Mouse (Mus musculus): ENCODE results near the gene Atp6v0c. TPM values are rescaled to one million over a fixed set of nuclear protein-coding genes. Genes with fewer than 3 reads are reported as not detected.

The Atp6v0c gene
- polyA plus RNA-seq, 1 experiment from 2014 or later, result 574 TPM

DNA sequence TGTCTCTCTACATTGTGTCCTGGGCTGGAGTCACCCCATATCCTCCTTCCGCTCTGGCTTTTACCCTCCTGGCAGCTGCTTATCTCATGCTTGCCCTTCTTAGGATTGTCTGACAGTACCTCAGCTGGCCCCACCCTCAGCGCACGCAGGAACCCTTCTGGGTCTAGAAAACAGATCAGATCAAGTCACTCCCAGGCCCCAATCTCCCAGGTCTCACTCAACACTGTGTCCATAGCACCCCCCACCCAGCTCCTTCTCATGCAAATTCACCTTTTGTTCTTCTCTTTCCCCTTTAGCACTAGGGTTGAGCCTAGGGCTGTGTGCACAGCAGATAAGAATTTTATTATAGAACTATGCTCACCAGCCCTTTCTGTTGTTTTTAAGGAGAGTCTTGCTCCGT lies 33.6 kb upstream of the Atp6v0c start:
- 38% methylated on average over 4 of the region's 4 CpGs for WGBS
- H3K4me2 ChIP-seq (ENCODE audit: low read depth), result no peak overlapping the region
- H3K9ac ChIP-seq (ENCODE audit: low read length), result no peak overlapping the region; the same call in 1 of the 2 replicates
- no peak overlapping the region for H3K4me3 ChIP-seq (ENCODE audit: low read depth, low read length)
- peaks cover 23% of the 10 kb centered on the region for H3K4me1 ChIP-seq (ENCODE audit: control insufficient read depth, insufficient read depth, low read length)
- ATAC-seq (ENCODE audit: insufficient read depth, low FRiP score, low TSS enrichment) (no peak), DNase-seq (ENCODE audit: low spot score) (no peak)
- no peaks in the 10 kb centered on the region for H3K9me3 ChIP-seq (ENCODE audit: control insufficient read depth, low read length)
- H3K27ac ChIP-seq (ENCODE audit: low read depth, low read length), result no peak overlapping the region
- H3K36me3 ChIP-seq (ENCODE audit: control insufficient read depth, insufficient read depth, low read length), result no peaks in the 10 kb centered on the region
- H3K27me3 ChIP-seq (ENCODE audit: control insufficient read depth, insufficient read depth, low read length), result peaks cover 17% of the 10 kb centered on the region

DNA sequence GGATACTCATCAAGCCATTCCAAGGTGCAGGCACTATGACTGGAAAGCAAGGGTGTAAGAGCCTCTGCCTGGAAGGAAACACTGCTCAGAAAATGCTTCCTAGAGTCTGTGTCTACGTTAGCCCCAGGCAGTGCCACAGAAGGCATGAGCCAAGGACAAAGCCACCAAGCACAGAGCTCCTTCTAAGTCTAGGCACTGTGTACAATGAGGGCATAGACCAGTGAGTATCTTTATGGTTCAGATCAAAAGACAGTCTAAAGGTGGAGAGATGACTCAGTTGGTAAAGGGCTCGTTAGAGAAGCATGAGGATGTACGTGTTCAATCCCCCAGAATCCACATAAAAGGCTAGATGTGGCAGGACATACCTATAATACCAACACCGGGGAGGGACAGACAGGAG lies 31.6 kb upstream of the Atp6v0c start:
- Histone ChIP-seq H3K27ac (ENCODE audit: low read depth, low read length) (no peak overlapping the region), H3K4me1 (ENCODE audit: control insufficient read depth, insufficient read depth, low read length) (peaks cover 5% of the 10 kb centered on the region; the same call in 1 of the 2 replicates), H3K9ac (ENCODE audit: low read length) (no peak overlapping the region), H3K4me2 (ENCODE audit: low read depth) (no peak overlapping the region), H3K9me3 (ENCODE audit: control insufficient read depth, low read length) (no peaks in the 10 kb centered on the region), H3K36me3 (ENCODE audit: control insufficient read depth, insufficient read depth, low read length) (no peaks in the 10 kb centered on the region), H3K4me3 (ENCODE audit: low read depth, low read length) (no peak overlapping the region), H3K27me3 (ENCODE audit: control insufficient read depth, insufficient read depth, low read length) (peaks cover 2% of the 10 kb centered on the region; the same call in 1 of the 2 replicates)
- DNase-seq (ENCODE audit: low spot score) (no peak), ATAC-seq (ENCODE audit: insufficient read depth, low FRiP score, low TSS enrichment) (no peak)
- WGBS, result 81% methylated on average over 4 of the region's 4 CpGs

GRCm38 (mm10) chr17:24199741-24200140 lies 30.2 kb upstream of the Atp6v0c start:
- no peak overlapping the region for H3K27ac ChIP-seq (ENCODE audit: low read depth, low read length)
- no peak for ATAC-seq (ENCODE audit: insufficient read depth, low FRiP score, low TSS enrichment)
- no peaks in the 10 kb centered on the region for H3K9me3 ChIP-seq (ENCODE audit: control insufficient read depth, low read length)
- WGBS, result 75% methylated on average over 4 of the region's 4 CpGs
- H3K4me3 ChIP-seq (ENCODE audit: low read depth, low read length), result no peak overlapping the region
- H3K9ac ChIP-seq (ENCODE audit: low read length), result no peak overlapping the region
- no peak overlapping the region for H3K4me2 ChIP-seq (ENCODE audit: low read depth)
- H3K27me3 ChIP-seq (ENCODE audit: control insufficient read depth, insufficient read depth, low read length), result no peaks in the 10 kb centered on the region
- H3K36me3 ChIP-seq (ENCODE audit: control insufficient read depth, insufficient read depth, low read length), result no peaks in the 10 kb centered on the region
- no peak for DNase-seq (ENCODE audit: low spot score)
- peaks cover 1% of the 10 kb centered on the region; the same call in 1 of the 2 replicates for H3K4me1 ChIP-seq (ENCODE audit: control insufficient read depth, insufficient read depth, low read length)

- ATAC-seq (ENCODE audit: insufficient read depth, low FRiP score, low TSS enrichment), result no peak
- Histone ChIP-seq H3K27ac (ENCODE audit: low read depth, low read length) (no peak overlapping the region), H3K9ac (ENCODE audit: low read length) (no peak overlapping the region; the same call in 1 of the 2 replicates), H3K4me2 (ENCODE audit: low read depth) (no peak overlapping the region), H3K4me3 (ENCODE audit: low read depth, low read length) (no peak overlapping the region), H3K4me1 (ENCODE audit: control insufficient read depth, insufficient read depth, low read length) (no peaks in the 10 kb centered on the region), H3K9me3 (ENCODE audit: control insufficient read depth, low read length) (no peaks in the 10 kb centered on the region), H3K27me3 (ENCODE audit: control insufficient read depth, insufficient read depth, low read length) (no peaks in the 10 kb centered on the region), H3K36me3 (ENCODE audit: control insufficient read depth, insufficient read depth, low read length) (no peaks in the 10 kb centered on the region)
- 87% methylated on average over 4 of the region's 4 CpGs for WGBS
- DNase-seq (ENCODE audit: low spot score), result no peak
These were observed 29.8 kb upstream of the Atp6v0c start for GRCm38 (mm10) chr17:24199252-24199651.

GRCm38 (mm10) chr17:24197032-24197824 lies 27.7 kb upstream of the Atp6v0c start:
- no peaks in the 10 kb centered on the region for H3K9me3 ChIP-seq (ENCODE audit: control insufficient read depth, low read length)
- H3K4me3 ChIP-seq (ENCODE audit: low read depth, low read length), result no peak overlapping the region
- no peak overlapping the region for H3K9ac ChIP-seq (ENCODE audit: low read length)
- no peak overlapping the region for H3K27ac ChIP-seq (ENCODE audit: low read depth, low read length)
- ATAC-seq (ENCODE audit: insufficient read depth, low FRiP score, low TSS enrichment) (no peak), DNase-seq (ENCODE audit: low spot score) (no peak)
- H3K4me2 ChIP-seq (ENCODE audit: low read depth), result no peak overlapping the region
- 72% methylated on average over 15 of the region's 15 CpGs for WGBS
- H3K4me1 ChIP-seq (ENCODE audit: control insufficient read depth, insufficient read depth, low read length), result no peaks in the 10 kb centered on the region
- H3K36me3 ChIP-seq (ENCODE audit: control insufficient read depth, insufficient read depth, low read length), result no peaks in the 10 kb centered on the region
- no peaks in the 10 kb centered on the region for H3K27me3 ChIP-seq (ENCODE audit: control insufficient read depth, insufficient read depth, low read length)

DNA sequence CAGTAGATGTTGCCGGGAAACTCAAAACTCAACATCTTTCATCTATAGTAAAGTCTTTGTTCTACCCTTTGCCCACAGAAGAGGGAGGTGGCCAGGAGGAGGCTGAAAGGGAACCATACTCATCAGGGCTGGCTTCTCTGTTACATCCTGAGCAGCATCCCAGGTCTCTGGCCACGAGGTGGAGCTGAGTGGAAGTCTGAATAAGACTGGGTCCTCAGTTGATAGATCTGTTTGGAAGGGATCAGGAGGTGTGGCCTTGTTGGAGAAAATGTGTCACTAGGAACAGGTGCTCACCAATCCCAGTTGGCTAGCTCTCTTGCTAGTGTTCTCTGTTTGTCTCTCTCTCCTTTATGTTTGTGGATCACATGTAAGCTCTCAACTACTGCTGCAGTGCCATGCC lies 25.8 kb upstream of the Atp6v0c start:
- Histone ChIP-seq H3K27me3 (ENCODE audit: control insufficient read depth, insufficient read depth, low read length) (no peaks in the 10 kb centered on the region), H3K9ac (ENCODE audit: low read length) (no peak overlapping the region), H3K9me3 (ENCODE audit: control insufficient read depth, low read length) (no peaks in the 10 kb centered on the region), H3K4me1 (ENCODE audit: control insufficient read depth, insufficient read depth, low read length) (no peaks in the 10 kb centered on the region), H3K4me2 (ENCODE audit: low read depth) (no peak overlapping the region), H3K27ac (ENCODE audit: low read depth, low read length) (no peak overlapping the region), H3K4me3 (ENCODE audit: low read depth, low read length) (no peak overlapping the region), H3K36me3 (ENCODE audit: control insufficient read depth, insufficient read depth, low read length) (no peaks in the 10 kb centered on the region)
- DNase-seq (ENCODE audit: low spot score), result no peak
- 65% methylated on average over 2 of the region's 2 CpGs for WGBS
- ATAC-seq (ENCODE audit: insufficient read depth, low FRiP score, low TSS enrichment), result no peak

- Histone ChIP-seq H3K4me2 (ENCODE audit: low read depth) (no peak overlapping the region), H3K4me1 (ENCODE audit: control insufficient read depth, insufficient read depth, low read length) (no peaks in the 10 kb centered on the region), H3K9me3 (ENCODE audit: control insufficient read depth, low read length) (no peaks in the 10 kb centered on the region), H3K27ac (ENCODE audit: low read depth, low read length) (no peak overlapping the region), H3K27me3 (ENCODE audit: control insufficient read depth, insufficient read depth, low read length) (no peaks in the 10 kb centered on the region), H3K9ac (ENCODE audit: low read length) (no peak overlapping the region), H3K36me3 (ENCODE audit: control insufficient read depth, insufficient read depth, low read length) (no peaks in the 10 kb centered on the region), H3K4me3 (ENCODE audit: low read depth, low read length) (no peak overlapping the region)
- DNase-seq (ENCODE audit: low spot score), result no peak
- ATAC-seq (ENCODE audit: insufficient read depth, low FRiP score, low TSS enrichment), result no peak
- 95% methylated on average over 5 of the region's 5 CpGs for WGBS
These were observed 24.3 kb upstream of the Atp6v0c start for GRCm38 (mm10) chr17:24193769-24194168.

DNA sequence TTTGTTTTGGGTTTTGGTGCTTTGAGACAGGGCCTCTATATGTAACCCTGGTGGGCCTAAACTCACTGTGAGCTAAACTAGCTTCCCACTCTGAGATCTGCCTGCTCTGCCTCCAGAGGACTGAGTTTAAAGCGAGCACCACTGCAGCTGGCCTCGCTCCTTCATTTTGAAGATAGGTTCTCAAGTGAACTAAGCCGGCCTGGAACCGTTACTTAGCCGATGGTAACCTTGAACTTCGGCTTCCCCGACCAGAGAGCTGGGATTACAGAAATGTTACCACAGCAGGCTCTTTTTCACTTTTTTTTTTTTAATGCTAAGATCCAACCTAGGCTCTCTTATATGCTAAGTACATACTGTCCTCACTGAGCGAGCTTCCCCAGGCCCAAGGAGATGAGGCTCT lies 23.8 kb upstream of the Atp6v0c start:
- no peak for DNase-seq (ENCODE audit: low spot score)
- 92% methylated on average over 8 of the region's 8 CpGs for WGBS
- Histone ChIP-seq H3K9me3 (ENCODE audit: control insufficient read depth, low read length) (no peaks in the 10 kb centered on the region), H3K36me3 (ENCODE audit: control insufficient read depth, insufficient read depth, low read length) (no peaks in the 10 kb centered on the region), H3K9ac (ENCODE audit: low read length) (no peak overlapping the region), H3K27ac (ENCODE audit: low read depth, low read length) (no peak overlapping the region), H3K27me3 (ENCODE audit: control insufficient read depth, insufficient read depth, low read length) (no peaks in the 10 kb centered on the region), H3K4me3 (ENCODE audit: low read depth, low read length) (no peak overlapping the region), H3K4me2 (ENCODE audit: low read depth) (no peak overlapping the region), H3K4me1 (ENCODE audit: control insufficient read depth, insufficient read depth, low read length) (no peaks in the 10 kb centered on the region)
- ATAC-seq (ENCODE audit: insufficient read depth, low FRiP score, low TSS enrichment), result no peak

DNA sequence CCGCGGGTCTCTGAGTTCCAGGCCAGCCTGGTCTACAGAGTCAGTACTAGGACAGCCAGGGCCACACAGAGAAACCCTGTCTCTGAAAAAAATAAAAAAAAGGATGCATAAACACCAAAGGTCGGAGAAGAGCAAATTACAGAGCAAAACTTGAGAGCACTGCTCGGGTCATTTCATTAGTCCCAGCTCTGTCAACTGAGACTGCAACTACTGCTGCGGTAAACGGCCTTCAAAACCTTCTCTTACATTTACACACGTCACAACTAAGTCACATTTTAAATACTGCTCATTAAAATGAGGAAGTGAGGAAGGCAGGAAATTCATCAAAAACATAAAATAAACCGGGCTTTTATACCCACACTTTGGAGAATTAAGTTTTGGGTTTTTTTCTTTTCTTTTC lies 23.3 kb upstream of the Atp6v0c start:
- Histone ChIP-seq H3K27me3 (ENCODE audit: control insufficient read depth, insufficient read depth, low read length) (no peaks in the 10 kb centered on the region), H3K9me3 (ENCODE audit: control insufficient read depth, low read length) (no peaks in the 10 kb centered on the region), H3K4me2 (ENCODE audit: low read depth) (no peak overlapping the region), H3K9ac (ENCODE audit: low read length) (no peak overlapping the region), H3K36me3 (ENCODE audit: control insufficient read depth, insufficient read depth, low read length) (no peaks in the 10 kb centered on the region), H3K27ac (ENCODE audit: low read depth, low read length) (no peak overlapping the region), H3K4me1 (ENCODE audit: control insufficient read depth, insufficient read depth, low read length) (no peaks in the 10 kb centered on the region), H3K4me3 (ENCODE audit: low read depth, low read length) (no peak overlapping the region)
- ATAC-seq (ENCODE audit: insufficient read depth, low FRiP score, low TSS enrichment) (no peak), DNase-seq (ENCODE audit: low spot score) (no peak)
- 84% methylated on average over 8 of the region's 8 CpGs for WGBS

Data from neural tube, embryonic 11.5 days (tissue).